Mouse (Mus musculus) MEL-GATA-1-ER (cell line): ENCODE measurements around the gene 2310034G01Rik.
A peak's percentile ranks its signal among the peaks of the same experiment; 100 is the strongest.

ENCODE experiments used
- DNase-seq: peaks from one replicate; pipeline ENCODE4 v3.0.0-alpha.2; 2012; ENCODE audit warnings: low read depth; ENCODE audit errors: extremely low read depth

The 2310034G01Rik gene

DNA sequence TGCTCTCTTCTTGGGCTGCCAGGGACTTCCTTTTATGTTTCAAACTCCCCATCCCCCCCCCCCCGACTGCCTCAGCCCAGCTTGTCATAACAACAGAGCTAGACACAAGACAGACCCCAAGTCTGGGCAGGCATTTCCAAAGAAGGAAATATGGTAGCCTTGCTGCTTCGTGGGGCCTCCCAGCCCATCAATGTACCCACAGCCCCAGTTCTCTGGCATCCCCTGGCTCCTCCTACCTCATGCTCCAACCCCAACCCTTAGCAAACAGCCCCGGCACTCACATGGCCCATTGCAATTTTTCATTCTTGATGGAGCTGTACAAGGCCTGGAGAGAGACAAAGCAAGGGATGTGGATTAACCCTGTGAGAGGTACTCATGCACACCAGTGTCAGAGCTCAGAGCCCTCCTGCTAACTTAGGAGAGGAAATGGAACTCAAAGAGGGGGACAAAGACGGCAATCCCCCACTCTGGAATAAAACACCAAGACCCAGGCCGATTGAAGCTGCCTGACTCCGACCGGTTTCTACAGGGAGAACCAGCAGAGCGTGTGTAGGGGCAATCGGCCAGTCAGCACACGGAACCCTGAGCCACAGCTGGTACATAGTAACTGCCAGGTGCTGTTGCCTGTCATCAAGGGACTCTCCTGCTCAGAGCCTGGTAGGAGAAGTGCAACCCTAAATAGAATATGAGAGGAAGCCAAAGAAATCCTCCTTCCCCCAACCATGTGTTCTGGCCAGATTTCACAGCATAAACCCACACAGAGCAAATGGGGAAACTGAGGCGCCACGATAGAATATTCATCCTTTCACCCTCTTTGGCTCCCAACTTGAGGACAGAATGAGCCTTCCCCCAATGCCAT is 34.1 kb downstream of the 2310034G01Rik start:
- DNase-seq, result no peak

- DNase-seq, result peak; percentile 97
Measured at GRCm38 (mm10) chr19:46314872-46315742, 35.0 kb downstream of the 2310034G01Rik start.

DNA sequence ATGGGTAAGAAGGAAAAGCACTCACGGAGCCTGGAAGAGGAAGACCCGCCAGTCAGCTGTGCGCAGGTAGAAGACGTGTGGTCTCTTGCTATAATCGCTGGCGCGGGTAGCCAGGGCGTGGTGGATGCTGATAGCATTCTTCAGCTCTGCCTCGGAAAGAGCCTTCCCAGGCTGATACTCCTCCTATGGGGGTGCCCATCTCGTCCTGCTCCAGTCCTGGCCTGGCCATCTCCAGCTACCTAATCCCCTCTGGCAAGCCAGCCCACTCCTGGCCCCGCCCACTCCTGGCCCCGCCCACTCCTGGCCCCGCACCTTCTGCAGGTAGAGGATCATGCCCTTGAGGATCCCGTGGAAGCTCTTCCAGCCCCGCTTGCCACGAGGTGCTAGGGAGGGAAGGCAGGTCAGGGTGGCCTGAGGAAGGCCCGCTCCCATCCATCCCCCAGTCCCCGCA is 35.9 kb downstream of the 2310034G01Rik start:
- no peak for DNase-seq

DNA sequence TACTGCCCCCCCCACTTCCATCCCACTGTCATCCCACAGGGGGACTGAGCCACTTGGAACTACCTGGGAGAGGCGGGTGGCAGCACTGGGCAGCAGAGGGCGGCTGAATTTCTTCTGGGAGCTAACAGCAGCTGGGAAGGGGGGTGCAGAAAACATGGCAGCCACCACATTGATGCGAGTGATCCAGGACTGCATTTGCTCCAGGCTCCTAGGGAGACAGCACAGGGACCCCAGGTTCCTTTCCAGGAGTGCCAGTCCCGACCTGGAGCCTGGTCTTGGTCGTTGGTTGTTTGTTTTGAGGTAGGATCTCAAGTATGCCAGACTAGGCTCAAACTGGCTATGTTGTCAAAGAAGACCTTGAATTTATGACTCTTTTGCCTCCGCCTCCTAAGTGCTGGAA is 36.5 kb downstream of the 2310034G01Rik start:
- DNase-seq, result no peak

- DNase-seq, result no peak
Measured at GRCm38 (mm10) chr19:46313116-46313515, 37.0 kb downstream of the 2310034G01Rik start.

- DNase-seq, result no peak
Measured at GRCm38 (mm10) chr19:46312566-46312965, 37.5 kb downstream of the 2310034G01Rik start.

DNA sequence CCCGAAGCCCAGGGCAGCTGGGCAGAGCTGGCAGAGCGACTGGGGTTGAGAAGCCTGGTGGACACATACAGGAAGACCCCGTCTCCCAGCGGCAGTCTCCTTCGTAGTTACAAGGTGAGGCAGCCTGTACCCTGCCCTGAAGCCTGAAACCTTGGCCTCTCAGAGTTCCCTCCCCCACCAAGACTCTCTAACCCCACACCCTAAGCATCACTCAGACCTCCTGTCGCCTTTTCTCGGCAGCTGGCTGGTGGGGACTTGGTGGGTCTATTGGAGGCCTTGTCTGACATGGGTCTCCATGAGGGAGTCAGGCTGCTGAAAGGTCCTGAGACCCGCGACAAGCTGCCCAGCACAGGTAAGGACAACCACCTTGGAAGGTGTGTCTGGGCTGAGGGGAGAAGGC is 38.8 kb downstream of the 2310034G01Rik start:
- DNase-seq, result no peak

GRCm38 (mm10) chr19:46310312-46310865 is 39.7 kb downstream of the 2310034G01Rik start:
- no peak for DNase-seq

- DNase-seq, result no peak
Measured at GRCm38 (mm10) chr19:46309651-46310305, 40.3 kb downstream of the 2310034G01Rik start.

- peak; percentile 68 for DNase-seq
Measured at GRCm38 (mm10) chr19:46308706-46309435, 41.2 kb downstream of the 2310034G01Rik start.

- DNase-seq, result no peak
Measured at GRCm38 (mm10) chr19:46308303-46308702, 41.8 kb downstream of the 2310034G01Rik start.

- DNase-seq, result no peak
Measured at GRCm38 (mm10) chr19:46307781-46308180, 42.3 kb downstream of the 2310034G01Rik start.

DNA sequence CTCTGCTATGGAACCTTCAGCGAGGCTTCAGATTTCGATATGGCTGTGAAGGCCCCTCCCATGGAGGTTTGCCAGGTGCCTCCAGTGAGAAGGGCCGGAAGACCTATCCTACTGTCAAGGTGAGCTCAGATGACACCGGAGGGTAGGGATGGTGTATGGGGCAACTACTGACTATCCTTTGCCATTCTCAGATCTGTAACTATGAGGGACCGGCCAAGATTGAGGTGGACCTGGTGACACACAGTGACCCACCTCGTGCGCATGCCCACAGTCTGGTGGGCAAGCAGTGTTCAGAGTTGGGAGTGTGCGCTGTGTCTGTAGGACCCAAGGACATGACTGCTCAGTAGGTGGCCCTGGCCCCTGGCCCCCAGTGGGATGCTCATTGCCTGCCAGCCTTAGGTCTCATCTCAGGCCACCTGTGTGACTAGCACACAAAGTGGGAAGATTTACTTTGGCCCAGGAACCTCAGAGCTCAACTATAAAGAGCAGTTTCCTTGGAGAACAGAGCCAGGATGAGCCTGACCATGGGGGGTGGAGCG is 43.3 kb downstream of the 2310034G01Rik start:
- DNase-seq, result no peak

- no peak for DNase-seq
Measured at GRCm38 (mm10) chr19:46306268-46306610, 43.9 kb downstream of the 2310034G01Rik start.

- DNase-seq, result peak; percentile 79
Measured at GRCm38 (mm10) chr19:46305432-46306267, 44.5 kb downstream of the 2310034G01Rik start.

- peak; percentile 44 for DNase-seq
Measured at GRCm38 (mm10) chr19:46304908-46305333, 45.2 kb downstream of the 2310034G01Rik start.

GRCm38 (mm10) chr19:46304216-46304841 is 45.8 kb downstream of the 2310034G01Rik start, which contains the start of gene Nfkb2:
Gene Nfkb2 (plus strand): TSS chr19:46304320.
- DNase-seq, result peak; percentile 94

GRCm38 (mm10) chr19:46303251-46304215 is 46.6 kb downstream of the 2310034G01Rik start:
- DNase-seq, result no peak
